Mouse (Mus musculus) C2C12 (cell line): Measurements from ENCODE around the gene Ctdsp1. TPM values are rescaled to one million over a fixed set of nuclear protein-coding genes. Genes with fewer than 3 reads are reported as not detected.
A peak's percentile ranks its signal among the peaks of the same experiment; 100 is the strongest.

Experiments used
- H3K27me3 ChIP-seq: one replicate; pipeline ENCODE4 v1.6.1; 2011; ENCODE audit not compliant: control insufficient read depth, insufficient read depth, insufficient read length
- H3K36me3 ChIP-seq: one replicate; pipeline ENCODE4 v1.6.1; 2011; ENCODE audit not compliant: control insufficient read depth, insufficient read depth
- H3K4me3 ChIP-seq: one replicate; pipeline ENCODE4 v1.5.1; 2011; ENCODE audit warnings: mild to moderate bottlenecking, control low read depth; ENCODE audit not compliant: poor library complexity, insufficient read depth, severe bottlenecking
- H3K79me2 ChIP-seq: one replicate; pipeline ENCODE4 v1.6.1; 2011; ENCODE audit not compliant: control insufficient read depth, insufficient read depth
- H3K79me3 ChIP-seq: one replicate; pipeline ENCODE4 v1.6.1; 2011; ENCODE audit warnings: low read depth, control low read depth
- H3ac ChIP-seq: one replicate; pipeline ENCODE3; 2011; ENCODE audit warnings: low read depth; ENCODE audit not compliant: control insufficient read depth, insufficient read length
- CEBPB ChIP-seq: IDR thresholded peaks from one replicate; pipeline ENCODE4 v1.6.1; 2011; ENCODE audit warnings: low read depth, mild to moderate bottlenecking, control low read depth, moderate library complexity
- CTCF ChIP-seq: IDR thresholded peaks from one replicate; pipeline ENCODE4 v1.5.1; 2011; ENCODE audit not compliant: control insufficient read depth, insufficient read depth, insufficient read length
- FOSL1 ChIP-seq: IDR thresholded peaks from one replicate; pipeline ENCODE4 v1.8.0; 2011; ENCODE audit warnings: mild to moderate bottlenecking, low read length; ENCODE audit not compliant: poor library complexity, insufficient read depth, severe bottlenecking
- MAX ChIP-seq: IDR thresholded peaks from one replicate; pipeline ENCODE4 v1.6.1; 2011; ENCODE audit warnings: mild to moderate bottlenecking, control low read depth
- MYOD1 ChIP-seq: IDR thresholded peaks from one replicate; pipeline ENCODE4 v1.6.1; 2011; ENCODE audit warnings: low read depth; ENCODE audit not compliant: control insufficient read depth, insufficient read length
- MYOG ChIP-seq: IDR thresholded peaks from one replicate; pipeline ENCODE4 v1.6.1; 2011; ENCODE audit not compliant: control insufficient read depth, insufficient read length; ENCODE audit errors: extremely low read depth
- USF1 ChIP-seq: IDR thresholded peaks from one replicate; pipeline ENCODE4 v1.6.1; 2011; ENCODE audit warnings: low read depth, mild to moderate bottlenecking, control low read depth, moderate library complexity
- long read RNA-seq, 2 experiments: library from polyadenylated mRNA; unstranded; transcript quantifications; one replicate each; pipeline ENCODE4 v2.0.0; 2019 to 2020
- polyA plus RNA-seq: library from polyadenylated mRNA; unstranded; fragments of >200 nt; fragmentation: generic; extraction: Trizol; gene quantifications from one replicate; pipeline ENCODE4 v1.2.1, GENCODE M21; 2012; ENCODE audit warnings: missing spikeins

Ctdsp1 gene
- 78.7 TPM for polyA plus RNA-seq
- long read RNA-seq, experiment 1, transcript Ctdsp1-201 (7 exons, 2,876 nt) = major isoform, 5 of 19 reads
- long read RNA-seq, experiment 1, partial matches to known transcripts = 1 of 19 reads
- long read RNA-seq, experiment 1, other reads (novel, unspliced or antisense) = 13 of 19 reads
- long read RNA-seq, experiment 2, transcript Ctdsp1-201 (7 exons, 2,876 nt) = major isoform, 18 of 51 reads
- long read RNA-seq, experiment 2, partial matches to known transcripts = 15 of 51 reads
- long read RNA-seq, experiment 2, other reads (novel, unspliced or antisense) = 18 of 51 reads

DNA sequence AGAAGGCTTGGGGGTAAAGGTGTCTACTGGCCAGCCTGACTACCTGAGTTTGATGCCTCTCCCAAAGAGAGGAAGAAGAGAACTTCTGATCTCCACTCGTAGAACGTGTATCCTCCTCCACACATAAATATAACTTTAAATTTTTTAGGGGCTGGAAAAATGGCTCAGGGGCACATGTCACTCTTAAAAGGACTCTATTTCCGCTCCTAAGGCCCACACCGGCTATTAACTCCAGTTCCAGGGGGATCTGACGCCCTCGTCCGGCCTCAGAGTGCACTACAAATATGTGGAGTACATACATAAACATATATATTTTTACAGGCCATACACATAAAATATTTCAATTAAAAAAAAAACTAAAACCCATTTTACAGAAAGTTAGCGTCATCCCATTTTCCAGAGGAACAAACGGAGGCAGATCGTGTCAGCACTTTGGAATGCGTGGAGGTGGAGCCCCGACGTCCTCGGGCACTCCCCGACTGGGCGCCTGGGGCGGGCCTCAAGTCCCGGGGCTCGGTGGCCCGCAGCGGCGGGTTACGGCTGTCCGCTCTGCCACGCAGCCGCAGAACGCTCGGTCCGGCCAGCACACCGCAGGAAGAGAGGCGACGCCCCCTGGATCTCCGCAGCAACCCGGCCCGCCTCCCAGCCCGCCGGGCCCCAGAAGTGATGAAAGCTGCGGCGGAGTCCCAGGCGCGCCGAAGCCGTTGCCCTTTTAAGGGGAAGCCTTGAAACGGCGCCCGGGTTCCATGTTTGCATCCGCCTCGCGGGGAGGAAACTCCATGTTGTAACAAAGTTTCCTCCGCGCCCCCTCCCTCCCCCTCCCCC, at the start of gene Ctdsp1:
TSS of gene Ctdsp1 (plus strand) at position 586 of the 825 bp plus-strand sequence.
- TF ChIP-seq MYOG (no peak), FOSL1 (no peak), CTCF (no peak), CEBPB (no peak), MYOD1 (no peak), MAX (no peak), USF1 (no peak)
- Histone ChIP-seq H3K36me3 (peaks cover 22% of the 10 kb centered on the region), H3K4me3 (peak within 1 kb of the TSS; percentile 78), H3K79me3 (peaks cover 25% of the 10 kb centered on the region), H3K27me3 (no peaks in the 10 kb centered on the region), H3K79me2 (peaks cover 38% of the 10 kb centered on the region), H3ac (peak within 1 kb of the TSS; percentile 95)

DNA sequence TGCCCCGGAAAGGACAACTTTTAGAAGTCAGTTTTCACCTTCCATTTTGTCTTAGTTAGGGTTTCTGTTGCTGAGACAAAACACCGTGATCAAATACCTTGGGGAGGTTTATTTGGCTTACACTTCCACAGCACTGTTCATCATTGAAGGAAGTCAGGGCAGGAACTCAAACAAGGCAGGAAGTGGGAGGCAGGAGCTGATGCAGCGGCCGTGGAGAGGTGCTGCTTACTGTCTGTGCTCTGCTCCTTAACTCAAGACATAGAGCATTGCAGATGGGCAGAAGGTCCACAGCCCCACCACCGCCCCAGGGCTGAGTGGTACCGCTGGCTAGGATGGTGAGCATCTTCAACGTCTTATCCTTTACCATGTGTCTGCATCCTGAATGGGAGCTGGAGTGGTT, 49.4 kb upstream of the Ctdsp1 start:
- H3ac ChIP-seq = no peak overlapping the region
- H3K79me3 ChIP-seq = no peaks in the 10 kb centered on the region
- H3K36me3 ChIP-seq = no peaks in the 10 kb centered on the region
- H3K27me3 ChIP-seq = no peaks in the 10 kb centered on the region
- no peaks in the 10 kb centered on the region for H3K79me2 ChIP-seq
- TF ChIP-seq FOSL1 (no peak), CEBPB (no peak), MYOD1 (no peak), MAX (no peak), MYOG (no peak), CTCF (no peak), USF1 (no peak)
- H3K4me3 ChIP-seq = no peak overlapping the region

DNA sequence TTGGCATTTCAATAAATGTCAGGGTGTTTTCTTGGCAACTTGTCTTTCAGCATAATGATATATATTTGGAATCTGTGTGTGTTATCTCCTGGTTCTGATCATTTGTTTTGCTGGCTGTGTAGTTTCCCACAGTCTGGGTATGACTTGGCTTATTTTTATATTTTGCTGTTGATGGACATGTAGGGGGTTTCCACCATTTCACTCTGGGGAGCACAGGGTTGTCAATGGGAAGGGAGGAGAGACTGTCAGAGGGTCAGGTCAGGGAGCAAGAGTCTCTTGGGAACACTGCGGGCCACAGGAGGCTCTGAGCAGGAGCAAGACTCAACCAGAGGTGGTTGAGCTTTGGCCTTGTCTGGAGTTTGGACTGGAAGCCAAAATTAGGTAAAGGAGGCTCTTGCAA, 49.0 kb upstream of the Ctdsp1 start:
- Histone ChIP-seq H3K79me3 (no peaks in the 10 kb centered on the region), H3ac (no peak overlapping the region), H3K27me3 (no peaks in the 10 kb centered on the region), H3K4me3 (no peak overlapping the region), H3K36me3 (no peaks in the 10 kb centered on the region), H3K79me2 (no peaks in the 10 kb centered on the region)
- TF ChIP-seq USF1 (no peak), CTCF (no peak), MAX (no peak), MYOG (no peak), FOSL1 (no peak), CEBPB (no peak), MYOD1 (no peak)

DNA sequence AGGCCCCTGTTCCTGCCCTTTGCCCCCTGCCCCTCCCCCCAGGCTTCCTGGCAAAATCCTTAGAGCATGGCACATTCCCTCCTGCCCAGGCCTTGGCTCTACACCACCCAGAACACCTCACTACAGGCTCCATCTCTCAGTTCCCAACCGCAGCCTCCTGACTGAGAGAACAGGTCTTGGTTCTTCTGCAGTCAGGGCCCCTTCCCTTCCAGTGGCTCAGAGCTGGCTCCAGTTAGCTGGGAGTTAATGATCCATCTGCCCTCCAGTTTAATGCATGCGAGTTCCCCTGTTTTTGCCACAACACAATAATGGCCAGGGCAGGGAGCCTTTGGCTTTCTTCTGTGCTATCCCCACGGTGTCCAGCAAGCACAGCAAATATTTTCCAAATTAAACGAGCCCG, 48.1 kb upstream of the Ctdsp1 start:
- Histone ChIP-seq H3K36me3 (no peaks in the 10 kb centered on the region), H3K4me3 (no peak overlapping the region), H3K79me2 (no peaks in the 10 kb centered on the region), H3ac (no peak overlapping the region), H3K27me3 (no peaks in the 10 kb centered on the region), H3K79me3 (no peaks in the 10 kb centered on the region)
- no peak for TF ChIP-seq FOSL1
- TF ChIP-seq MAX = no peak
- TF ChIP-seq MYOG = no peak
- no peak for TF ChIP-seq CTCF
- TF ChIP-seq USF1 = no peak
- TF ChIP-seq CEBPB = no peak
- TF ChIP-seq MYOD1 = no peak

DNA sequence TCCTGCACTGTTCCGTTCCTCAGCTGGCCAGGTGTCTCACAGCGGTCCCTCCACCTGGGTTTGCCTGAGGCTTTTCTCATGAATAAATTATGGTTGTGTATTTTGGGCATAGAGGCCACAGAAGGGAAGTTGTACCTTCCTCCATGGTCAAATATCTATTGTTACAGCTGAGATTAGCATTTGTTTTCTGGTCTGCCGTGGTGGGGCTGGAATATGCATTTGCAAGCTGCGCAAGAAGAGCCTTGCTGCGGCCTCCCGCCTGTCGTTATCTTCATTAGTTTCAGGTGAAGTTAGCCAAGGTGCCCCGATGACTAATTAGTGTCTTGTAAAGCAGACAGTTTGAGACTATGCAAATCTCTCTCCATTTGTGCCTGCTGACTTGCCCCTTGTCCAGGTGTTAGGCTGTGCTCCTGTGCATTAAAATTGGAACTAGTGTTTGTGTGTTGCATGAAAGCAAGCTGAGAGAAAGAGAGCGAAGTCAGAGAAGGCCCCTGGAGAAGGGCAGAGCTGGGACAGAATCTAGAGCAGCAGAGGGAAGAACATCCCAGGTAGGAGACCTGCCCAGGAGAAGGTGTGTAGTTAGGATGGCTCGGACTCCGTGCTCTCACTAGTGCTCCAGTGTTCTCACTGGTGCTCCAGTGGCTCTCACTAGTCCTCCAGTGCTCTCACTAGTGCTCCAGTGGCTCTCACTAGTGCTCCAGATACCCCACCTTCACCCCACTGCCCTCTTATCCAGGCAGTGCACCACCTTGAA, 47.0 kb upstream of the Ctdsp1 start:
- Histone ChIP-seq H3K79me2 (no peaks in the 10 kb centered on the region), H3K36me3 (no peaks in the 10 kb centered on the region), H3ac (no peak overlapping the region), H3K79me3 (no peaks in the 10 kb centered on the region), H3K27me3 (no peaks in the 10 kb centered on the region), H3K4me3 (no peak overlapping the region)
- no peak for TF ChIP-seq MYOG
